Comparison of ENCODE assay signal across 11 mouse cellular contexts in the genomic region with DNA sequence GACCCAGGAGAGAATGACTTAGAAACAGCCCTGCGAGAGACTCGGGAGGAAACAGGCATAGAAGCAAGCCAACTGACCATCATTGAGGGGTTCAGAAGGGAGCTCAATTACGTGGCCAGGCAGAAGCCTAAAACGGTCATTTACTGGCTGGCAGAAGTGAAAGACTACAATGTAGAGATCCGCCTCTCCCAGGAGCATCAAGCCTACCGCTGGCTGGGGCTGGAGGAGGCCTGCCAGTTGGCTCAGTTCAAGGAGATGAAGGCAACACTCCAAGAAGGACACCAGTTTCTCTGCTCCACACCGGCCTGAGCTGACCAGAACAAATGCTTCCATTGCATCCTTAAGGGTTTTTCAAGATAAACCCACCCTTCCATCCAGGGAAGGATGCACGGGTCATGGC. TPM values are rescaled to one million over a fixed set of nuclear protein-coding genes. Genes with fewer than 3 reads are reported as not detected.
A peak's percentile ranks its signal among the peaks of the same experiment; 100 is the strongest.
DNase-seq lines count a peak whose midpoint lies in the region.
"Had no signal": no experiment of that assay in that cellular context is flagged by ENCODE, and none has a peak within 500 bp of the region (broad histone marks: within the 10 kb centered on the region; RNA-seq: fewer than 3 reads in every experiment).

No protein-coding gene starts in this region.

- intact Hi-C loops in left cerebral cortex, postnatal 4 days (cut with DNase I), result no loop called here

- peak; percentile 56 for DNase-seq in adrenal gland, postnatal 14 days
- DNase-seq in adrenal gland, postnatal 4 days (ENCODE audit: low spot score in 2 of 2), result no peak
- peak; percentile 55 for DNase-seq in left cerebral cortex, postnatal 4 days
- DNase-seq in left cerebral cortex, adult 9 months (ENCODE audit: low spot score in 2 of 2), result no peak
- peak; percentile 76 for DNase-seq in heart, adult 8-10 months (ENCODE audit: low spot score)
- peak; percentile 59 for DNase-seq in ovary, postnatal 14 days (ENCODE audit: low spot score)
- no peak for DNase-seq in layer of hippocampus, postnatal 25 days (ENCODE audit: extremely low spot score in 1 of 2, low spot score in 1 of 2)
- DNase-seq in thymus, postnatal 10 days (ENCODE audit: low spot score in 2 of 2), result no peak
- DNase-seq: kidney, adult 9 months; midbrain, embryonic 14.5 days; right cerebral cortex, postnatal 4 days had no signal

RNA-seq across cellular contexts. Expression of a gene that starts 15.3 kb away (rescaled TPM):
- total RNA-seq in adrenal gland, postnatal 14 days (2021), result 27.6 and 27.9 TPM in 2 replicates
- total RNA-seq in adrenal gland, postnatal 4 days (2021), result 10 to 100 TPM; 31.1 to 31.7 TPM
- total RNA-seq in left cerebral cortex, postnatal 4 days (2021), result 10 to 100 TPM; 61.4 to 62.0 TPM
- 10 to 100 TPM; 32.9 to 48.6 (median 39.2) TPM for total RNA-seq in heart, adult 8-10 months (2022)
- 10 to 100 TPM; 27.4 to 31.4 TPM for total RNA-seq in layer of hippocampus, postnatal 25 days (2021)

RNA-seq across cellular contexts. Expression of a gene that starts 15.6 kb away (rescaled TPM):
- total RNA-seq in adrenal gland, postnatal 14 days (2021), result 2.0 and 2.4 TPM in 2 replicates
- 1 to 10 TPM; 5.3 to 5.8 TPM for total RNA-seq in adrenal gland, postnatal 4 days (2021)
- 1 to 10 TPM; 2.9 to 4.3 TPM for total RNA-seq in left cerebral cortex, postnatal 4 days (2021)
- under 1 TPM; 0.22 to 0.63 (median 0.43) TPM for total RNA-seq in heart, adult 8-10 months (2022)
- 1 to 10 TPM; 1.0 to 1.5 TPM for total RNA-seq in layer of hippocampus, postnatal 25 days (2021)

RNA-seq across cellular contexts. Expression of a gene that starts 22.6 kb away (rescaled TPM):
- 8.9 and 10.7 TPM in 2 replicates for total RNA-seq in adrenal gland, postnatal 14 days (2021)
- 10 to 100 TPM; 11.1 to 12.2 TPM for total RNA-seq in adrenal gland, postnatal 4 days (2021)
- total RNA-seq in left cerebral cortex, postnatal 4 days (2021), result 10 to 100 TPM; 16.9 to 20.6 TPM
- 10 to 100 TPM; 12.6 to 16.0 (median 13.7) TPM for total RNA-seq in heart, adult 8-10 months (2022)
- total RNA-seq in layer of hippocampus, postnatal 25 days (2021), result 10 to 100 TPM; 32.4 to 33.3 TPM

RNA-seq across cellular contexts. Expression of a gene that starts 36.9 kb away (rescaled TPM):
- total RNA-seq in adrenal gland, postnatal 14 days (2021), result 0.41 and 0.94 TPM in 2 replicates
- 1 to 10 TPM in 1 of 2 experiments, under 1 TPM in 1; 0.56 to 1.2 TPM for total RNA-seq in adrenal gland, postnatal 4 days (2021)
- 10 to 100 TPM; 11.6 to 12.8 TPM for total RNA-seq in left cerebral cortex, postnatal 4 days (2021)
- total RNA-seq in heart, adult 8-10 months (2022), result under 1 TPM in 1 of 4 experiments, not detected in 3; 0.41 TPM
- 1 to 10 TPM; 4.5 to 7.0 TPM for total RNA-seq in layer of hippocampus, postnatal 25 days (2021)

Comparison
In these comparisons a context has a peak if more than half of its experiments do, and no peak if none do; other contexts are left out.
1. DNase-seq: peak in adrenal gland, postnatal 14 days (single experiment), left cerebral cortex, postnatal 4 days (single experiment), heart, adult 8-10 months (single experiment) and ovary, postnatal 14 days (single experiment); none in adrenal gland, postnatal 4 days (0 of 2), left cerebral cortex, adult 9 months (0 of 2), layer of hippocampus, postnatal 25 days (0 of 2) and thymus, postnatal 10 days (0 of 2).